Mouse (Mus musculus) bone marrow macrophage, adult 2 months (primary cell): ENCODE results near the gene Cyp26a1. TPM values are rescaled to one million over a fixed set of nuclear protein-coding genes. Genes with fewer than 3 reads are reported as not detected.

Source experiments
- H3K27ac ChIP-seq: 2 replicates; pipeline ENCODE4 v1.5.1; 2012; ENCODE audit warnings: low read depth, low read length; ENCODE audit not compliant: insufficient read depth
- H3K4me1 ChIP-seq: 2 replicates; pipeline ENCODE4 v1.6.1; 2012; ENCODE audit warnings: low read length; ENCODE audit not compliant: control insufficient read depth, insufficient read depth
- H3K4me3 ChIP-seq: 2 replicates; pipeline ENCODE4 v1.5.1; 2012; ENCODE audit warnings: mild to moderate bottlenecking, low read length, moderate library complexity; ENCODE audit not compliant: insufficient read depth
- CTCF ChIP-seq: IDR thresholded peaks from 2 replicates; pipeline ENCODE4 v1.5.1; 2012; ENCODE audit warnings: low read depth, mild to moderate bottlenecking, low read length, moderate library complexity
- POLR2A ChIP-seq: IDR thresholded peaks from 2 replicates; pipeline ENCODE4 v1.6.1; 2012; ENCODE audit warnings: mild to moderate bottlenecking, low read depth, low read length, borderline replicate concordance
- polyA plus RNA-seq: library from polyadenylated mRNA; stranded (reverse); fragments of >200 nt; gene quantifications from 2 replicates; pipeline ENCODE4 v1.2.4, GENCODE M21; 2012; ENCODE audit not compliant: missing spikeins, insufficient read depth, insufficient read length

Gene Cyp26a1
- not detected in 2 replicates for polyA plus RNA-seq

DNA sequence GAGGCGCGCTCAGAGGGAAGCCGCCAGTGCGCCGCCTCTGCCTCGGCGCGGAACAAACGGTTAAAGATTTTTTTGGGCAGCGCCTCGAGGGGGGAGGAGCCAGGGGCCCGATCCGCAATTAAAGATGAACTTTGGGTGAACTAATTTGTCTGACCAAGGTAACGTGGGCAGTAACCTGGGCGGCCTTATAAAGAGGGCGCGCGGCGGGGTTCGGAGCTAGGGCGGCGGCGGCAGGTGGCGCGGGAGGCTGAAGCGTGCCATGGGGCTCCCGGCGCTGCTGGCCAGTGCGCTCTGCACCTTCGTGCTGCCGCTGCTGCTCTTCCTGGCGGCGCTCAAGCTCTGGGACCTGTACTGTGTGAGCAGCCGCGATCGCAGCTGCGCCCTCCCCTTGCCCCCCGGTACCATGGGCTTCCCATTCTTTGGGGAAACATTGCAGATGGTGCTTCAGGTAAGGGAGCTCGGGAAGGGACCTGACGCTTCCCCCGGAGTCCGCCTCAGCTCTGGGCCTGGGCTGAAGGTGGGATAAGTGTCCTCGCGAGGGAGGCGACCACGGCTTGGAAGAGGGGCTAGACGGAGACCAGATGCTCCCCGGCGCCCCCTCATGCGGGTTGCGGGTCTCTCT, at the start of gene Cyp26a1:
Cyp26a1 (plus strand) TSS at position 148 of the 622 bp plus-strand sequence.
- H3K4me3 ChIP-seq = peak within 1 kb of the TSS; percentile 55
- no peak for TF ChIP-seq CTCF
- TF ChIP-seq POLR2A = no peak
- H3K4me1 ChIP-seq = peaks cover 9% of the 10 kb centered on the region
- H3K27ac ChIP-seq = no peak within 1 kb of the TSS

- H3K27ac ChIP-seq = no peak overlapping the region
- H3K4me1 ChIP-seq = 0 out of 2 replicates have a peak, but pooled peaks cover 4% of the 10 kb centered on the region
- no peak for TF ChIP-seq POLR2A
- no peak for TF ChIP-seq CTCF
- no peak overlapping the region for H3K4me3 ChIP-seq
These were observed 49.6 kb upstream of the Cyp26a1 start for GRCm38 (mm10) chr19:37647994-37648393.

- H3K27ac ChIP-seq = no peak overlapping the region
- H3K4me3 ChIP-seq = no peak overlapping the region
- TF ChIP-seq CTCF (no peak), POLR2A (no peak)
- H3K4me1 ChIP-seq = 0 out of 2 replicates have a peak, but pooled peaks cover 4% of the 10 kb centered on the region
These were observed 47.1 kb upstream of the Cyp26a1 start for GRCm38 (mm10) chr19:37650526-37650925.

- TF ChIP-seq POLR2A (no peak), CTCF (no peak)
- H3K4me3 ChIP-seq = no peak overlapping the region
These were observed 43.6 kb upstream of the Cyp26a1 start for GRCm38 (mm10) chr19:37654012-37654411.

GRCm38 (mm10) chr19:37656441-37656840, 41.2 kb upstream of the Cyp26a1 start:
- TF ChIP-seq CTCF = no peak
- H3K4me3 ChIP-seq = no peak overlapping the region
- H3K27ac ChIP-seq = no peak overlapping the region
- no peaks in the 10 kb centered on the region for H3K4me1 ChIP-seq

More at GRCm38 (mm10) chr19:37654012-37654411, 43.6 kb upstream of the Cyp26a1 start:
- Histone ChIP-seq H3K4me1 (0 out of 2 replicates have a peak, but pooled peaks cover 4% of the 10 kb centered on the region), H3K27ac (no peak overlapping the region)

GRCm38 (mm10) chr19:37665256-37665655, 32.3 kb upstream of the Cyp26a1 start:
- TF ChIP-seq CTCF (no peak), POLR2A (no peak)
- Histone ChIP-seq H3K4me1 (peaks cover 4% of the 10 kb centered on the region), H3K27ac (no peak overlapping the region), H3K4me3 (no peak overlapping the region)

DNA sequence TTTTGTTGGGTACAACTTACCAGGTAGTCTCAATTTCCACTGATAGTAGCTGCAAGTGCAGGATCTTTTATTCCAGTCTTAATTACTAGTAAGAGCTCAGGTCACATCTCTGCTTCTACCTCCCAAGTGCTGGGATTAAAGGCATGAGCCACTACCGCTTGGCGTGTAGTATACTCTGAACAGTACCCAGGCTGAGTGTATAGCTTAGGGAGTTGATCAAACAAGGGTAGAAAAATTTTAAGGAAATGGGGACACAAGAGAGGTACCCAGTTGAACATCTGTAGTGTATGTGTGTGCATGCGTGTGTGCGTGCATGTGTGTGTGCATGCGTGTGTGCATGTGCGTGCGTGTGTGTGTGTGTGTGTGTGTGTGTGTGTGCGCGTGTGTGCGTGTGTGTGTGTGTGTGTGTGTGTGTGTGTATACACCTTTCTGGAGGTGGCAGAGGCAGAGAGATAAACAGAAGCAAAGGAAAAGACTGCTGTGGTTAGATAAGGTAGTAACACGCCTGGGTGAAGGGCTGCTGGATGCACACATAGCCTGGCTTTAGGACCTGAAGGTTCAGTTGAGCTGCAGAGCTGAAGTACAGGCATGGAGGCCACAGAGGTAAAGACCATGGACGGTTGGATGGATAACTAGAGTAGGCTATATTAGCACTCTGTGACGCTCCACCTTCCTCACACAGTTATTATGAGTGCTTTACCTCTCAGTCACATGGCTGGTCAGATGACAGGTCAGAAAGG, 29.6 kb upstream of the Cyp26a1 start:
- Histone ChIP-seq H3K4me1 (peaks cover 7% of the 10 kb centered on the region), H3K4me3 (no peak overlapping the region), H3K27ac (no peak overlapping the region)
- TF ChIP-seq CTCF (no peak), POLR2A (no peak)

DNA sequence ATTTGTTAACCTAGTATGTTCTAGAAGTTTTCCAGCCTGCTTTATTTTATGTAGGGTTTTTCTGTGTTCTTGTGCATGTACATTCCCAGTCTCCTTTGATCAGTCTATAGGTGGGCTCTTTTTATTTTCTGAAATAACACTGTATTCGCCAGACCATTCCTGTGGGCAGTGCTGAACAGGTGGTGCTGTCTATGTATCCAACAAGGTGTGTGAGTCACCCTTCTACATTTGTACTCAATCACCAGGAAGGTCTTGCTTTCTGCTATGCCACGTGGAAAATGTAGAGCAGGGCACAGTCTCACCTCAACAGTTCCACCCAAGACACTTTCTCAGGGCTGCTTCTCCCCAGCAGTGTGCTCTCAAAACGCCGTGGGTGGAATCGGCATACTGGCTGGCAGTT, 28.9 kb upstream of the Cyp26a1 start:
- Histone ChIP-seq H3K27ac (no peak overlapping the region), H3K4me3 (no peak overlapping the region), H3K4me1 (peaks cover 11% of the 10 kb centered on the region)
- TF ChIP-seq POLR2A (no peak), CTCF (no peak)

- Histone ChIP-seq H3K4me1 (peaks cover 11% of the 10 kb centered on the region), H3K27ac (no peak overlapping the region), H3K4me3 (no peak overlapping the region)
- TF ChIP-seq POLR2A (no peak), CTCF (no peak)
These were observed 28.1 kb upstream of the Cyp26a1 start for GRCm38 (mm10) chr19:37669486-37669885.

- TF ChIP-seq POLR2A (no peak), CTCF (no peak)
- Histone ChIP-seq H3K4me3 (no peak overlapping the region), H3K27ac (no peak overlapping the region), H3K4me1 (peaks cover 11% of the 10 kb centered on the region)
These were observed 24.2 kb upstream of the Cyp26a1 start for GRCm38 (mm10) chr19:37673393-37673792.

GRCm38 (mm10) chr19:37685281-37685680, 12.3 kb upstream of the Cyp26a1 start, which contains the start of gene Cyp26c1:
Cyp26c1 (plus strand) TSS chr19:37685581.
- Histone ChIP-seq H3K27ac (no peak within 1 kb of the TSS), H3K4me3 (no peak within 1 kb of the TSS), H3K4me1 (peaks cover 15% of the 10 kb centered on the region)
- no peak for TF ChIP-seq POLR2A
- TF ChIP-seq CTCF = no peak
